Mouse (Mus musculus): ENCODE measurements around the gene Rnf214. TPM values are rescaled to one million over a fixed set of nuclear protein-coding genes. Genes with fewer than 3 reads are reported as not detected.

Rnf214 gene
- polyA plus RNA-seq (2012; rRNA removed), result 23.1 and 30.4 TPM in 2 replicates

DNA sequence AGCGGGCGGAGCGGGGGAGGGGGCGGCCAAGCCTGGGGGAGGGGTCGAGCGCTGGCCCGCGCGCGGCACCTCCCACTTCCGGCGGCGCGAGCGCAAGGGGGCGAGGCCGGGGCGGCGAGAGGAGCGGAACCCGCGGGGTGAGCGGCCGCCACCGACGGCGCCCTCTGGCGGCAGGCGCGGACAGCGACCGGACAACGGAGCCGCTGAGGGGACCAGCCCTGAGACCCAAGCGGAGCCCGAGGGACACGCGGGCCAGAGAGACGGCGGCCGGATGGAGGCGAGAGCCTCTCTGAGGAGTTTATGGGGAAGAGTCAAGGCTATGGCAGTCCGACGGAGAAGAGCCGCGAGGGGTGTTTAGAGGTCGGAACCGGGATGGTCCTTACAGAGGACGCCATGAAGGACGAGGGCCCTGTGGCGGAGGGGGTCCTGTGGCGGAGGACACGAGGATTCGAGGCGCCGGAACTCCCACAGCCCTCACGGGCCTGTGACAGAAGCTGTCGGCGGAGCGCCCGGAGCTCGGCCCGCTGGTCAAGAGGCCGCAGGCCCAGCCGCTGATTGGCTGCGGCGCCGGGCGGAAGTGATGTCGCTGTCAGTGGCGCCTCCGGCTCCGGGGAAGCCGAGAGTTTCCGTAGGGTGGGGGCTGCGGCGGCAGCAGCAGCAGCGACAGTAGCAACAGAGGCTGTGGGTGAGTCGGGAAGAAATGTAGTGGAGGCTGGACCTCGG lies at the start of gene Rnf214, which contains the start of gene Pcsk7:
TSS of gene Rnf214 (minus strand) at position 557 of the 723 bp plus-strand sequence.
TSS of gene Pcsk7 (plus strand) at position 143 of the 723 bp plus-strand sequence.
- TF ChIP-seq POLR2A (IDR thresholded peaks at IDR 0.05; ENCODE audit: control insufficient read depth, extremely low read depth, insufficient read depth, low read length, poor library complexity), result peak; percentile 49
- TF ChIP-seq CTCF (IDR thresholded peaks at IDR 0.05; ENCODE audit: borderline replicate concordance, control insufficient read depth, extremely low read depth, insufficient read depth, low read length, poor library complexity), result peak; percentile 99
- 1% methylated on average over 80 of the region's 80 CpGs for WGBS
- peaks cover 18% of the 10 kb centered on the region for H3K36me3 ChIP-seq (ENCODE audit: control insufficient read depth, insufficient read depth, low read length)
- DNase-seq, result peak; percentile 91
- no peaks in the 10 kb centered on the region for H3K27me3 ChIP-seq (ENCODE audit: control insufficient read depth, insufficient read depth, low read length)
- H3K4me3 ChIP-seq (ENCODE audit: control insufficient read depth, insufficient read depth, low read length), result peak within 1 kb of the TSS; percentile 90
- H3K4me1 ChIP-seq (replicated peaks; ENCODE audit: control insufficient read depth, insufficient read depth, low read length), result peaks cover 8% of the 10 kb centered on the region
- H3K27ac ChIP-seq (ENCODE audit: control insufficient read depth, insufficient read depth, low read length), result peak within 1 kb of the TSS; percentile 77

DNA sequence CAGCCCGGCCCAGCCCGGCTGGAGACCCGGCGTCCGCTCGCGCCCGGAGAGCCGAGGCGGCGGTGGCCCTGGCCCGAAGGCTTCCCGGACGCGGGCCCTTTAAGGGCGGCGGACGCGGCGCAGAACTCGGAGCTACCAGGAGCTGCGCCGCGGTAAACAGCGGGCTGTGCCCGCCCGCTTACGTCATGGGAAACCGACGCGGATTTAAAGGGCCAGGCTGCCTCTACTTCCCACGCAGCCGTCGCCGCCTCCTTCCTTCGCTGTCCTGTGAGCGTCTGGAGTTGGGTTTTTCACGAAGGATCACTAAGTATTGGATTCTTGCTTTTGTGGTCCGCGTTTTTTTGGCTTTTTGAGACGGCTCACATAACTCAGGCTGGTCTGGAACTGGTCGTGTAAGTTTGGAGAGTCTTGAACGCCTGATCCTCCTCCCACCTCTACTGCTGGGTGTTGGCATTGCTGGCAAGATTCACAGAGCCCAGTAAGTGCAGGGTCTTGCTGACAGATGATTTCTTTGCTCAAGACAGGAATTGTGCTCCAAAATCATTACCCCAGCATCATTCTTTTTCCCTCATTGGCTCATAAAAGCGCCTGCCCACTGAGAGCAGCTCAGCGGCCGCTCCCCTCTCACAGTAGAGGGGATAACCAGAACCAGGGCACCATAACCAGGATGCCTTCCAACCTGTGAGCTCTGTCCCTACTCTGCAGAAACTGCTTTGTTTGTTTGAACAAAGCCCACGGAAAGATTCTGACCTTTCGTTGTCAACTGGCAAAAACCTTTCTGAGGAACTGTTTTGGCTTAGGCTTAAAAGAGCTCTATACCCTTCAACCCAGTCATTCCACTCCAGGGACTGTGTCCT lies 48.6 kb upstream of the Rnf214 start, which contains the start of gene Sidt2:
TSS of gene Sidt2 (minus strand) at position 152 of the 857 bp plus-strand sequence.
- Histone ChIP-seq H3K27me3 (ENCODE audit: control insufficient read depth, insufficient read depth, low read length) (no peaks in the 10 kb centered on the region), H3K4me3 (ENCODE audit: control insufficient read depth, insufficient read depth, low read length) (peak within 1 kb of the TSS; percentile 94), H3K4me1 (replicated peaks; ENCODE audit: control insufficient read depth, insufficient read depth, low read length) (peaks cover 19% of the 10 kb centered on the region), H3K27ac (ENCODE audit: control insufficient read depth, insufficient read depth, low read length) (peak within 1 kb of the TSS; percentile 72), H3K36me3 (ENCODE audit: control insufficient read depth, insufficient read depth, low read length) (peaks cover 21% of the 10 kb centered on the region)
- TF ChIP-seq POLR2A (IDR thresholded peaks at IDR 0.05; ENCODE audit: control insufficient read depth, extremely low read depth, insufficient read depth, low read length, poor library complexity) (peak; percentile 82), CTCF (IDR thresholded peaks at IDR 0.05; ENCODE audit: borderline replicate concordance, control insufficient read depth, extremely low read depth, insufficient read depth, low read length, poor library complexity) (0 out of 2 replicates have a peak, but pooled peaks have one; percentile 40)
- peak; percentile 89 for DNase-seq
- WGBS, result 3% methylated on average over 48 of the region's 48 CpGs

DNA sequence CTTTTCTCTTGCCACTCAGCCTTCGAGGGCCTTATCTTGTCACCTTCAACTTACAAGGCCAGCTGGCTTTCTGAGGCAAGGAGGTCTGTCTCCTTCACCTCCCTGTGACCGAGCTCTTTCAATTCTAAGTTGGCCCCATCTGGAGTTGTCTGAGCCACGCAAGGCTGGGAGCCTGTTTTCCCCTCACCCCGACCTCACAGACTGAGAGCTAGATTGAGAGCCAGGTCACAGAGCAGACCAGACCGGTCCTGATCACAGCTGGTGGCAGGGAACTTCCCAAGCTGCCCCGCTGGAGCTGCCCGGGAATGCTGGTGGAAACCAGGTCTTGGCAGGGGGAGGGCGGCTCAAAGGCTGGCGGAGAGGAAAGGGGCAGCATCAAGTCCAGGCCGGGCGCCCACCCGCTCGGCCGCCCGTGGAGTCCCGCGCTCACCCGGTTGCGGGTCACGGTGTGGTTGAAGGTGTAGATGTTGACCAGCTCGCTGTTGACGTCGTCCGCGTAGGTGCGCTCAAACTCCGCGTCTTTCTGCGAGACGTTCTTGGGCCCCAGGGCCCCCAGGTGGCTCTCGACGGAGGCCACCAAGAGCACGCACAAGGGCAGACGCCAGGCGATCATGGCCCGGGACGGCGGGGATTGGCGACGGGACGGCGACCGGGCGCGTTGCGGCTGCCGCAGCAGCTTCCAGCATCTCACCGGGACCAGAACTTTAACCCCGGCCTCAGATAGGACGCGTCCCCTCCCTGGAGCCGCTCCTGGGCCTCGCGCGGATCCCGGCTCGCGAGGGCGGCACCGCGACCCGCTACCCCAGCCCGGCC lies 47.8 kb upstream of the Rnf214 start:
- Histone ChIP-seq H3K27me3 (ENCODE audit: control insufficient read depth, insufficient read depth, low read length) (no peaks in the 10 kb centered on the region), H3K4me3 (ENCODE audit: control insufficient read depth, insufficient read depth, low read length) (peak overlapping the region; percentile 94), H3K36me3 (ENCODE audit: control insufficient read depth, insufficient read depth, low read length) (peaks cover 29% of the 10 kb centered on the region), H3K27ac (ENCODE audit: control insufficient read depth, insufficient read depth, low read length) (peak overlapping the region; percentile 72), H3K4me1 (replicated peaks; ENCODE audit: control insufficient read depth, insufficient read depth, low read length) (peaks cover 19% of the 10 kb centered on the region)
- TF ChIP-seq CTCF (IDR thresholded peaks at IDR 0.05; ENCODE audit: borderline replicate concordance, control insufficient read depth, extremely low read depth, insufficient read depth, low read length, poor library complexity) (no peak), POLR2A (IDR thresholded peaks at IDR 0.05; ENCODE audit: control insufficient read depth, extremely low read depth, insufficient read depth, low read length, poor library complexity) (no peak)
- under 1% methylated on average over 62 of the region's 63 CpGs for WGBS
- no peak for DNase-seq

DNA sequence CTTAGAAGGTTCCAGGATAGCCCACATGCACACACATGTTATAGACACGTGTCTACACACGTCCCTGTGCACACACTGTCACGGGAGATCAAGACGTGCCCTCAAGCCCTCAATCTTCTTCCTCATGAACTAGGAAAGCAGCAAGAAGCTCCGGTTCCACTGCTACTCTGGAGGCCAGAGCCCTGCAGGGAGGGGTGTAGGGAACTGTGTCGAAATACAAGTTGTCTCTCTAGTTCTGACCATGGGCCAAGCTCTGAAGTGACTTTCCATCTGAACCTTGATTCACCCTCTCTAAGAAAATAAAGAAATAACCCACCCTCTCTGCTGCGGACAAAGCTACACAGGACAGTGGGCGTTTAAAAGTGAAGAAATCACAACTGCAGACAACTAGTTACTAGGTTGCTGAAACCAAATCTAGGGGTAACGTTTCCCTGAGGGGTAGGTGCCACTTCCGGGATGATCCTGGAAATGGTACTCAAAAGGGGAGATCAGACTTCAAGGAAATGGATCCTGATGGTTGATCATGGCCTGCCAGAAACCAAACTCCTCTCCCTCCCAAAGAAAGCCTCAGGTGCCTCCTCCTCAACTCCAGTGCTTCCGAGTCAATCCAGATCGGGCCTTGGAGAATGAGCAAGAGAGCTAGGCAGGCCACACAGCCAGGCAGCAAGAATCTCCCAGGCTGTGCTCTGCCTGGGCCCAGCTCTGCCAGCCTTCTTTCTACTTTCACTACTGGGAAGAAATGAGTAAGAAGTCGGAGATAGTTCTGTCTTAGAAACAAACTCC lies 47.0 kb upstream of the Rnf214 start:
- Histone ChIP-seq H3K36me3 (ENCODE audit: control insufficient read depth, insufficient read depth, low read length) (peaks cover 32% of the 10 kb centered on the region), H3K4me1 (replicated peaks; ENCODE audit: control insufficient read depth, insufficient read depth, low read length) (peaks cover 19% of the 10 kb centered on the region), H3K27me3 (ENCODE audit: control insufficient read depth, insufficient read depth, low read length) (no peaks in the 10 kb centered on the region), H3K4me3 (ENCODE audit: control insufficient read depth, insufficient read depth, low read length) (peak overlapping the region; percentile 94), H3K27ac (ENCODE audit: control insufficient read depth, insufficient read depth, low read length) (peak overlapping the region; percentile 72)
- TF ChIP-seq POLR2A (IDR thresholded peaks at IDR 0.05; ENCODE audit: control insufficient read depth, extremely low read depth, insufficient read depth, low read length, poor library complexity), result no peak
- TF ChIP-seq CTCF (IDR thresholded peaks at IDR 0.05; ENCODE audit: borderline replicate concordance, control insufficient read depth, extremely low read depth, insufficient read depth, low read length, poor library complexity), result no peak
- WGBS, result 32% methylated on average over 13 of the region's 13 CpGs
- DNase-seq, result no peak

DNA sequence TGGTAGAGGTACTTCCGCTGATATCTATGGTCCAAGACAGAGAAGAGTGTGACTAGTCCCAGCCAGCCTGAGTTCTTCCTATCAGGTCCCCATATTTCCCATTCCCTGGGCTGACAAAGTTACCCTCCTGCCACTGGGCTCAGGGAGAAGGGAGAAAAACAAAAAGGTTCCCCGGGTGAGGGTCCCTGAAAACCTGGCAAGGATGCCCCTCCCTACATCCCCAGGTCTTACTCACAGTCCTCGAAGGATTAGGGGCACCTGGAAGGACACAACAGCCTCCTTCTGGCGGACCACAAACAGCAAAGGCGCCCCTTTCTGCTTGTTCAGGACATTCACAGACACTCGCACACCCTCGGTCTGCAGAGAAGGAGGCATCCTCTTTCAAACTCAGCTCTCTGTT lies 46.2 kb upstream of the Rnf214 start:
- Histone ChIP-seq H3K27me3 (ENCODE audit: control insufficient read depth, insufficient read depth, low read length) (no peaks in the 10 kb centered on the region), H3K4me1 (replicated peaks; ENCODE audit: control insufficient read depth, insufficient read depth, low read length) (peaks cover 21% of the 10 kb centered on the region), H3K4me3 (ENCODE audit: control insufficient read depth, insufficient read depth, low read length) (peak overlapping the region; percentile 24), H3K27ac (ENCODE audit: control insufficient read depth, insufficient read depth, low read length) (no peak overlapping the region), H3K36me3 (ENCODE audit: control insufficient read depth, insufficient read depth, low read length) (peaks cover 35% of the 10 kb centered on the region)
- TF ChIP-seq CTCF (IDR thresholded peaks at IDR 0.05; ENCODE audit: borderline replicate concordance, control insufficient read depth, extremely low read depth, insufficient read depth, low read length, poor library complexity), result no peak
- TF ChIP-seq POLR2A (IDR thresholded peaks at IDR 0.05; ENCODE audit: control insufficient read depth, extremely low read depth, insufficient read depth, low read length, poor library complexity), result no peak
- 79% methylated on average over 7 of the region's 7 CpGs for WGBS
- DNase-seq, result no peak
